In the genomic region with DNA sequence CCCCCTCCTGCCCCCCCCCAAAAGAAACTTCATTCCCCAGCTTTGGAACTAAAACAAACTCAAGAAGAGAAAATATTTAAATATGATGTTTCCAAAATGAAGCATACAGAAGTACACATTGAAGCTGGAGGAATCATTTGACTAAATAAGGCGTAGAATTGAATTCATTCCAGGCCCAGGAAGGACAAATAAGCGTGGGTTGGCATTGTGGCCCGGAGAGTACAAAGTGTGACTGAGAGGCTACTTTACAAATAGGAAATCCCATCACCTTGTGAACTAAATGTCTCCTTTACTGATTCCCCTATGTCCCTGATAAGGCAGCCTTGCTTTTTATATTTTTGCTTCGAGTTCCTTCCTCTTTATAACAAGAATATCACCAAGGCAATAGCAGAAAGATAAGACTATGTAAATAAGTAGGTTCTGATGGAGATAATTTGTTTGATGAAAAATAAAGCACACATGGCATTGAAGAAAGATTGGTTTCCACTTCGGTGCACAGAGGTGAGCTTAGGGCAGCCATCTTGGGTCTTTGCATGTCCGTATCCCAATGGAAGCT, we compare ENCODE assay signal across 14 mouse cellular contexts.
DNase-seq lines count a peak whose midpoint lies in the region; ATAC-seq lines count a peak whose summit lies in the region.
"Had no signal": no experiment of that assay in that cellular context is flagged by ENCODE, and none has a peak within 500 bp of the region (broad histone marks: within the 10 kb centered on the region; RNA-seq: fewer than 3 reads in every experiment).

No protein-coding gene starts in this region.

- H3K36me3 ChIP-seq in hindbrain, embryonic 14.5 days (replicated peaks; ENCODE audit: control insufficient read depth, insufficient read depth) = no peaks in the 10 kb centered on the region
- no peaks in the 10 kb centered on the region for H3K36me3 ChIP-seq in hindbrain, embryonic 11.5 days (ENCODE audit: control insufficient read depth, insufficient read depth, low read length)
- no peaks in the 10 kb centered on the region for H3K36me3 ChIP-seq in midbrain, embryonic 11.5 days (ENCODE audit: control insufficient read depth, insufficient read depth, low read length)
- no peaks in the 10 kb centered on the region for H3K36me3 ChIP-seq in midbrain, embryonic 10.5 days
- H3K36me3 ChIP-seq: embryonic facial prominence, embryonic 12.5 days; heart, embryonic 15.5 days had no signal

- no peak overlapping the region for H3K27ac ChIP-seq in hindbrain, embryonic 14.5 days
- no peak overlapping the region for H3K27ac ChIP-seq in hindbrain, embryonic 11.5 days (ENCODE audit: low read depth, low read length)
- no peak overlapping the region for H3K27ac ChIP-seq in midbrain, embryonic 11.5 days (ENCODE audit: low read depth, low read length)
- H3K27ac ChIP-seq in midbrain, embryonic 10.5 days (replicated peaks) = no peak overlapping the region
- H3K27ac ChIP-seq: embryonic facial prominence, embryonic 12.5 days; heart, embryonic 15.5 days; liver, embryonic 14.5 days had no signal

- H3K27me3 ChIP-seq in hindbrain, embryonic 14.5 days (ENCODE audit: control insufficient read depth, insufficient read depth, low read length) = peaks cover 46% of the 10 kb centered on the region
- peaks cover 38% of the 10 kb centered on the region for H3K27me3 ChIP-seq in hindbrain, embryonic 11.5 days (ENCODE audit: control insufficient read depth, insufficient read depth, low read length)
- peaks cover 39% of the 10 kb centered on the region for H3K27me3 ChIP-seq in midbrain, embryonic 11.5 days (ENCODE audit: control insufficient read depth, insufficient read depth, low read length)
- peaks cover 73% of the 10 kb centered on the region for H3K27me3 ChIP-seq in midbrain, embryonic 10.5 days (ENCODE audit: low read depth, poor library complexity, severe bottlenecking)

- ATAC-seq in hindbrain, embryonic 14.5 days (ENCODE audit: low FRiP score) = no peak
- no peak for ATAC-seq in hindbrain, embryonic 11.5 days (ENCODE audit: low FRiP score)
- no peak for ATAC-seq in midbrain, embryonic 11.5 days (ENCODE audit: low FRiP score)

- H3K4me3 ChIP-seq in hindbrain, embryonic 14.5 days (replicated peaks; ENCODE audit: low read length) = no peak overlapping the region
- H3K4me3 ChIP-seq in hindbrain, embryonic 11.5 days (ENCODE audit: low read depth, low read length) = no peak overlapping the region
- no peak overlapping the region for H3K4me3 ChIP-seq in midbrain, embryonic 11.5 days (ENCODE audit: low read depth, low read length)
- no peak overlapping the region for H3K4me3 ChIP-seq in midbrain, embryonic 10.5 days
- H3K4me3 ChIP-seq: embryonic facial prominence, embryonic 12.5 days had no signal

- H3K9ac ChIP-seq in hindbrain, embryonic 14.5 days = no peak overlapping the region
- H3K9ac ChIP-seq in hindbrain, embryonic 11.5 days (ENCODE audit: low read depth, low read length) = no peak overlapping the region
- H3K9ac ChIP-seq in midbrain, embryonic 11.5 days (ENCODE audit: low read length) = no peak overlapping the region
- H3K9ac ChIP-seq: embryonic facial prominence, embryonic 12.5 days; heart, embryonic 15.5 days; liver, embryonic 14.5 days had no signal

- H3K4me2 ChIP-seq in hindbrain, embryonic 14.5 days (replicated peaks) = peak overlapping the region; percentile 64; the same call in 1 of the 2 replicates
- no peak overlapping the region for H3K4me2 ChIP-seq in hindbrain, embryonic 11.5 days (replicated peaks; ENCODE audit: low read depth, low read length)
- no peak overlapping the region for H3K4me2 ChIP-seq in midbrain, embryonic 11.5 days
- H3K4me2 ChIP-seq: embryonic facial prominence, embryonic 12.5 days had no signal

- peaks cover 35% of the 10 kb centered on the region for H3K4me1 ChIP-seq in hindbrain, embryonic 14.5 days (replicated peaks; ENCODE audit: control insufficient read depth, insufficient read depth, low read length)
- H3K4me1 ChIP-seq in hindbrain, embryonic 11.5 days (replicated peaks; ENCODE audit: control insufficient read depth, insufficient read depth, low read length) = 0 out of 2 replicates have a peak, but pooled peaks cover 11% of the 10 kb centered on the region
- H3K4me1 ChIP-seq in midbrain, embryonic 11.5 days (ENCODE audit: control insufficient read depth, insufficient read depth, low read length) = peaks cover 20% of the 10 kb centered on the region
- H3K4me1 ChIP-seq in midbrain, embryonic 10.5 days = peaks cover 45% of the 10 kb centered on the region

- H3K9me3 ChIP-seq in hindbrain, embryonic 14.5 days (ENCODE audit: control insufficient read depth, low read length) = no peaks in the 10 kb centered on the region
- H3K9me3 ChIP-seq in hindbrain, embryonic 11.5 days (ENCODE audit: control insufficient read depth, low read length) = no peaks in the 10 kb centered on the region
- H3K9me3 ChIP-seq in midbrain, embryonic 11.5 days (ENCODE audit: control insufficient read depth, low read length) = no peaks in the 10 kb centered on the region
- H3K9me3 ChIP-seq in midbrain, embryonic 10.5 days (replicated peaks) = no peaks in the 10 kb centered on the region
- H3K9me3 ChIP-seq: embryonic facial prominence, embryonic 12.5 days; heart, embryonic 15.5 days had no signal

- DNase-seq in adrenal gland, postnatal 14 days = peak; percentile 32
- DNase-seq in adrenal gland, adult 18-20 months (ENCODE audit: low spot score in 2 of 2) = no peak
- DNase-seq in hindbrain, embryonic 14.5 days (ENCODE audit: low spot score) = no peak
- DNase-seq in hindbrain, embryonic 11.5 days (ENCODE audit: low spot score) = no peak
- peak; percentile 78 for DNase-seq in midbrain, embryonic 11.5 days (ENCODE audit: low spot score, missing footprints)
- no peak for DNase-seq in midbrain, embryonic 10.5 days (ENCODE audit: low spot score)
- DNase-seq in right cerebral cortex, postnatal 14 days = no peak
- no peak for DNase-seq in layer of hippocampus, postnatal 14 days (ENCODE audit: low spot score in 2 of 2)
- DNase-seq: cerebellum, postnatal 14 days; gastrocnemius, postnatal 10 days; thymus, adult 2 months had no signal

- WGBS in hindbrain, embryonic 14.5 days = 77% methylated on average over 6 of the region's 6 CpGs
- WGBS in hindbrain, embryonic 11.5 days = 83% methylated on average over 6 of the region's 6 CpGs
- 85% methylated on average over 6 of the region's 6 CpGs for WGBS in midbrain, embryonic 11.5 days
- WGBS in midbrain, embryonic 10.5 days = 86% methylated on average over 6 of the region's 6 CpGs

Comparison
In these comparisons a context has a peak if more than half of its experiments do, and no peak if none do; other contexts are left out.
1. DNase-seq: peak in adrenal gland, postnatal 14 days (single experiment) and midbrain, embryonic 11.5 days (single experiment); none in adrenal gland, adult 18-20 months (0 of 2), hindbrain, embryonic 14.5 days (single experiment), hindbrain, embryonic 11.5 days (single experiment), midbrain, embryonic 10.5 days (single experiment), right cerebral cortex, postnatal 14 days (single experiment) and layer of hippocampus, postnatal 14 days (0 of 2).